Mouse (Mus musculus): ENCODE measurements around the gene Kxd1. TPM values are rescaled to one million over a fixed set of nuclear protein-coding genes. Genes with fewer than 3 reads are reported as not detected.
A peak's percentile ranks its signal among the peaks of the same experiment; 100 is the strongest.
"Not testable (repeated sequence)": the region's sequence is repeated elsewhere in the genome, so short reads cannot be mapped to it uniquely, and the experiment has no call there.

Gene Kxd1
- polyA plus RNA-seq, 1 experiment from 2014 or later: 28.9 TPM

GRCm38 (mm10) chr8:70512253-70512903 is 15.4 kb downstream of the Kxd1 start:
- no peak for ATAC-seq (ENCODE audit: insufficient read depth)
- peak overlapping the region; percentile 85 for H3K4me2 ChIP-seq
- WGBS (ENCODE audit: insufficient replicate concordance): 58% methylated on average over 11 of the region's 11 CpGs
- peak overlapping the region; percentile 100 for H3K27ac ChIP-seq (replicated peaks)
- H3K4me1 ChIP-seq (replicated peaks): peaks cover 45% of the 10 kb centered on the region
- no peaks in the 10 kb centered on the region for H3K27me3 ChIP-seq
- H3K4me3 ChIP-seq (replicated peaks): peak overlapping the region; percentile 97; the same call in 1 of the 2 replicates
- H3K36me3 ChIP-seq (replicated peaks): peaks cover 58% of the 10 kb centered on the region
- no peaks in the 10 kb centered on the region for H3K9me3 ChIP-seq (replicated peaks)
- H3K9ac ChIP-seq: 0 out of 2 replicates have a peak overlapping the region, but pooled peaks have one; percentile 97

GRCm38 (mm10) chr8:70511770-70512169 is 16.0 kb downstream of the Kxd1 start:
- no peak for ATAC-seq (ENCODE audit: insufficient read depth)
- peak overlapping the region; percentile 97 for H3K4me3 ChIP-seq (replicated peaks)
- peaks cover 63% of the 10 kb centered on the region for H3K36me3 ChIP-seq (replicated peaks)
- peak overlapping the region; percentile 97 for H3K9ac ChIP-seq
- H3K4me1 ChIP-seq (replicated peaks): peaks cover 50% of the 10 kb centered on the region
- no peaks in the 10 kb centered on the region for H3K9me3 ChIP-seq (replicated peaks)
- peak overlapping the region; percentile 100 for H3K27ac ChIP-seq (replicated peaks)
- WGBS (ENCODE audit: insufficient replicate concordance): 72% methylated on average over 2 of the region's 2 CpGs
- no peaks in the 10 kb centered on the region for H3K27me3 ChIP-seq
- peak overlapping the region; percentile 85 for H3K4me2 ChIP-seq

- 32% methylated on average over 6 of the region's 6 CpGs for WGBS (ENCODE audit: insufficient replicate concordance)
- peaks cover 58% of the 10 kb centered on the region for H3K36me3 ChIP-seq (replicated peaks)
- H3K4me2 ChIP-seq: peak overlapping the region; percentile 85
- H3K27ac ChIP-seq (replicated peaks): peak overlapping the region; percentile 100
- H3K4me1 ChIP-seq (replicated peaks): peaks cover 54% of the 10 kb centered on the region
- H3K9ac ChIP-seq: peak overlapping the region; percentile 97
- not testable (repeated sequence) for H3K9me3 ChIP-seq (replicated peaks); ATAC-seq (ENCODE audit: insufficient read depth); H3K27me3 ChIP-seq
- H3K4me3 ChIP-seq (replicated peaks): peak overlapping the region; percentile 97
These were observed 16.6 kb downstream of the Kxd1 start for GRCm38 (mm10) chr8:70511174-70511573.

GRCm38 (mm10) chr8:70510228-70510915 is 17.4 kb downstream of the Kxd1 start, which contains the start of gene Uba52:
Gene Uba52 (minus strand): TSS chr8:70510801.
- under 1% methylated on average over 74 of the region's 74 CpGs for WGBS (ENCODE audit: insufficient replicate concordance)
- Histone ChIP-seq H3K4me1 (replicated peaks) (peaks cover 62% of the 10 kb centered on the region), H3K27me3 (no peaks in the 10 kb centered on the region)

GRCm38 (mm10) chr8:70509281-70509952 is 18.3 kb downstream of the Kxd1 start:
- peak overlapping the region; percentile 97 for H3K4me3 ChIP-seq (replicated peaks)
- peak overlapping the region; percentile 100 for H3K27ac ChIP-seq (replicated peaks)
- ATAC-seq (ENCODE audit: insufficient read depth): no peak
- peaks cover 70% of the 10 kb centered on the region for H3K4me1 ChIP-seq (replicated peaks)
- H3K9me3 ChIP-seq (replicated peaks): no peaks in the 10 kb centered on the region
- 1% methylated on average over 25 of the region's 25 CpGs for WGBS (ENCODE audit: insufficient replicate concordance)
- H3K4me2 ChIP-seq: peak overlapping the region; percentile 85
- H3K36me3 ChIP-seq (replicated peaks): peaks cover 42% of the 10 kb centered on the region
- H3K27me3 ChIP-seq: no peaks in the 10 kb centered on the region
- peak overlapping the region; percentile 97 for H3K9ac ChIP-seq

More at GRCm38 (mm10) chr8:70510228-70510915, 17.4 kb downstream of the Kxd1 start, which contains the start of gene Uba52:
- ATAC-seq (ENCODE audit: insufficient read depth): peak; percentile 74
- Histone ChIP-seq H3K4me3 (replicated peaks) (peak within 1 kb of the TSS; percentile 97), H3K9ac (peak within 1 kb of the TSS; percentile 97), H3K27ac (replicated peaks) (peak within 1 kb of the TSS; percentile 100), H3K36me3 (replicated peaks) (peaks cover 50% of the 10 kb centered on the region), H3K4me2 (peak within 1 kb of the TSS; percentile 85), H3K9me3 (replicated peaks) (no peaks in the 10 kb centered on the region)

GRCm38 (mm10) chr8:70507027-70507393 is 20.7 kb downstream of the Kxd1 start:
- H3K4me3 ChIP-seq (replicated peaks): peak overlapping the region; percentile 74
- H3K4me1 ChIP-seq (replicated peaks): peaks cover 79% of the 10 kb centered on the region
- peak overlapping the region; percentile 90 for H3K27ac ChIP-seq (replicated peaks)
- 54% methylated on average over 5 of the region's 5 CpGs for WGBS (ENCODE audit: insufficient replicate concordance)
- H3K36me3 ChIP-seq (replicated peaks): peaks cover 32% of the 10 kb centered on the region
- peak overlapping the region; percentile 94 for H3K4me2 ChIP-seq
- H3K9ac ChIP-seq: no peak overlapping the region; the same call in 1 of the 2 replicates
- no peaks in the 10 kb centered on the region for H3K9me3 ChIP-seq (replicated peaks)
- peaks cover 21% of the 10 kb centered on the region for H3K27me3 ChIP-seq
- ATAC-seq (ENCODE audit: insufficient read depth): no peak

- Histone ChIP-seq H3K9ac (peak within 1 kb of the TSS; percentile 86), H3K27ac (replicated peaks) (peak within 1 kb of the TSS; percentile 90), H3K4me2 (peak within 1 kb of the TSS; percentile 94), H3K36me3 (replicated peaks) (peaks cover 32% of the 10 kb centered on the region), H3K27me3 (peaks cover 26% of the 10 kb centered on the region), H3K4me3 (replicated peaks) (peak within 1 kb of the TSS; percentile 74), H3K9me3 (replicated peaks) (no peaks in the 10 kb centered on the region), H3K4me1 (replicated peaks) (peaks cover 79% of the 10 kb centered on the region)
- ATAC-seq (ENCODE audit: insufficient read depth): peak; percentile 76
- WGBS (ENCODE audit: insufficient replicate concordance): 1% methylated on average over 40 of the region's 40 CpGs
These were observed 21.3 kb downstream of the Kxd1 start, which contains the start of gene Rex1bd for GRCm38 (mm10) chr8:70506328-70507026. Gene Rex1bd (minus strand): TSS chr8:70506752.

- H3K9ac ChIP-seq: peak overlapping the region; percentile 86
- peak overlapping the region; percentile 74 for H3K4me3 ChIP-seq (replicated peaks)
- H3K36me3 ChIP-seq (replicated peaks): peaks cover 32% of the 10 kb centered on the region
- H3K27ac ChIP-seq (replicated peaks): peak overlapping the region; percentile 90
- H3K4me2 ChIP-seq: peak overlapping the region; percentile 94
- WGBS (ENCODE audit: insufficient replicate concordance): 41% methylated on average over 32 of the region's 32 CpGs
- H3K27me3 ChIP-seq: peaks cover 33% of the 10 kb centered on the region
- no peaks in the 10 kb centered on the region for H3K9me3 ChIP-seq (replicated peaks)
- peak; percentile 14; the same call in 1 of the 2 replicates for ATAC-seq (ENCODE audit: insufficient read depth)
- peaks cover 82% of the 10 kb centered on the region for H3K4me1 ChIP-seq (replicated peaks)
These were observed 21.9 kb downstream of the Kxd1 start for GRCm38 (mm10) chr8:70505698-70506327.

- H3K27ac ChIP-seq (replicated peaks): no peak overlapping the region
- H3K9me3 ChIP-seq (replicated peaks): no peaks in the 10 kb centered on the region
- no peak for ATAC-seq (ENCODE audit: insufficient read depth)
- H3K36me3 ChIP-seq (replicated peaks): peaks cover 32% of the 10 kb centered on the region
- H3K4me3 ChIP-seq (replicated peaks): no peak overlapping the region
- H3K27me3 ChIP-seq: peaks cover 42% of the 10 kb centered on the region
- H3K9ac ChIP-seq: no peak overlapping the region
- peak overlapping the region; percentile 94; the same call in 1 of the 2 replicates for H3K4me2 ChIP-seq
- WGBS (ENCODE audit: insufficient replicate concordance): 74% methylated on average over 3 of the region's 3 CpGs
- peaks cover 92% of the 10 kb centered on the region for H3K4me1 ChIP-seq (replicated peaks)
These were observed 22.9 kb downstream of the Kxd1 start for GRCm38 (mm10) chr8:70504851-70505250.

GRCm38 (mm10) chr8:70504291-70504716 is 23.5 kb downstream of the Kxd1 start:
- Histone ChIP-seq H3K4me1 (replicated peaks) (peaks cover 93% of the 10 kb centered on the region), H3K27ac (replicated peaks) (no peak overlapping the region), H3K36me3 (replicated peaks) (peaks cover 32% of the 10 kb centered on the region), H3K9ac (no peak overlapping the region), H3K4me3 (replicated peaks) (no peak overlapping the region), H3K27me3 (peaks cover 48% of the 10 kb centered on the region), H3K4me2 (no peak overlapping the region), H3K9me3 (replicated peaks) (no peaks in the 10 kb centered on the region)
- no peak for ATAC-seq (ENCODE audit: insufficient read depth)
- WGBS (ENCODE audit: insufficient replicate concordance): 81% methylated on average over 16 of the region's 16 CpGs

Data from liver, embryonic 15.5 days (tissue).